Mouse (Mus musculus) limb, embryonic 12.5 days (tissue): Measurements from ENCODE around the gene 5330417C22Rik. TPM values are rescaled to one million over a fixed set of nuclear protein-coding genes. Genes with fewer than 3 reads are reported as not detected.

ENCODE experiments used
- ATAC-seq: fragments of 200-750 bp; cut with Nextera tagmentation; 2 replicates; pipeline ENCODE4 v1.8.0; 2017; ENCODE audit warnings: low read depth, moderate TSS enrichment; ENCODE audit not compliant: insufficient number of reproducible peaks, insufficient read depth, low FRiP score, low TSS enrichment
- H3K27ac ChIP-seq: fragments of 300-500 bp; sonication (generic); 2 replicates; pipeline ENCODE4 v1.5.1; 2016; ENCODE audit warnings: mild to moderate bottlenecking, moderate library complexity
- H3K27me3 ChIP-seq: fragments of 300-500 bp; sonication (generic); 2 replicates; pipeline ENCODE4 v1.6.1; 2016; ENCODE audit warnings: mild to moderate bottlenecking, moderate library complexity
- H3K36me3 ChIP-seq: fragments of 300-500 bp; sonication (generic); 2 replicates; pipeline ENCODE4 v1.6.1; 2016; ENCODE audit warnings: mild to moderate bottlenecking, moderate library complexity
- H3K4me1 ChIP-seq: fragments of 300-500 bp; sonication (generic); replicated peaks from 2 replicates; pipeline ENCODE4 v1.6.1; 2016
- H3K4me2 ChIP-seq: fragments of 300-500 bp; sonication (generic); 2 replicates; pipeline ENCODE4 v1.6.1; 2016; ENCODE audit warnings: mild to moderate bottlenecking, moderate library complexity
- H3K4me3 ChIP-seq: fragments of 300-500 bp; sonication (generic); replicated peaks from 2 replicates; pipeline ENCODE4 v1.5.1; 2016; ENCODE audit warnings: mild to moderate bottlenecking
- H3K9ac ChIP-seq: fragments of 300-500 bp; sonication (generic); replicated peaks from 2 replicates; pipeline ENCODE4 v1.6.1; 2016; ENCODE audit warnings: mild to moderate bottlenecking, moderate library complexity
- H3K9me3 ChIP-seq: fragments of 300-500 bp; sonication (generic); 2 replicates; pipeline ENCODE4 v1.6.1; 2016; ENCODE audit warnings: mild to moderate bottlenecking, moderate library complexity
- WGBS: fragments of 180-500 bp; shearing (Covaris S2); methylation state at CpG from one replicate; pipeline ENCODE4 v1.1.7; 2016; 5-methylcytosine and 5-hydroxymethylcytosine counted together
- polyA plus RNA-seq: library from polyadenylated mRNA; unstranded; fragments of >200 nt; fragmentation: Nextera tagmentation; extraction: Ambion mirVana; gene quantifications from 2 replicates; pipeline ENCODE4 v1.2.1, GENCODE M21; 2016

The 5330417C22Rik gene
- polyA plus RNA-seq, 1 experiment from 2014 or later, result 0.21 TPM

- Histone ChIP-seq H3K36me3 (peaks cover 57% of the 10 kb centered on the region), H3K4me2 (no peak overlapping the region), H3K9me3 (no peaks in the 10 kb centered on the region), H3K27ac (no peak overlapping the region), H3K9ac (no peak overlapping the region), H3K4me1 (peaks cover 12% of the 10 kb centered on the region), H3K4me3 (no peak overlapping the region), H3K27me3 (no peaks in the 10 kb centered on the region)
- 77% methylated on average over 6 of the region's 6 CpGs for WGBS
- 0 out of 2 replicates have a peak, but pooled peaks have one; percentile 28 for ATAC-seq
These were observed 110.7 kb downstream of the 5330417C22Rik start for GRCm38 (mm10) chr3:108425624-108426018.

- H3K9me3 ChIP-seq, result no peaks in the 10 kb centered on the region
These were observed 111.3 kb downstream of the 5330417C22Rik start for GRCm38 (mm10) chr3:108424944-108425623.

GRCm38 (mm10) chr3:108423844-108424801 is 112.2 kb downstream of the 5330417C22Rik start:
- peaks cover 43% of the 10 kb centered on the region for H3K36me3 ChIP-seq
- peak overlapping the region; percentile 34 for H3K4me2 ChIP-seq
- no peaks in the 10 kb centered on the region for H3K9me3 ChIP-seq
- WGBS, result 25% methylated on average over 11 of the region's 11 CpGs
- peak overlapping the region; percentile 50; the same call in 1 of the 2 replicates for H3K27ac ChIP-seq
- peaks cover 12% of the 10 kb centered on the region for H3K4me1 ChIP-seq
- ATAC-seq, result peak; percentile 64
- 0 out of 2 replicates have a peak overlapping the region, but pooled peaks have one; percentile 18 for H3K9ac ChIP-seq
- H3K4me3 ChIP-seq, result no peak overlapping the region
- H3K27me3 ChIP-seq, result no peaks in the 10 kb centered on the region

More at GRCm38 (mm10) chr3:108424944-108425623, 111.3 kb downstream of the 5330417C22Rik start:
- no peak overlapping the region for H3K27ac ChIP-seq
- no peaks in the 10 kb centered on the region for H3K27me3 ChIP-seq
- H3K4me1 ChIP-seq, result peaks cover 12% of the 10 kb centered on the region
- peaks cover 53% of the 10 kb centered on the region for H3K36me3 ChIP-seq
- no peak overlapping the region for H3K4me3 ChIP-seq
- 82% methylated on average over 7 of the region's 7 CpGs for WGBS
- no peak overlapping the region for H3K9ac ChIP-seq
- ATAC-seq, result no peak
- no peak overlapping the region for H3K4me2 ChIP-seq

- Histone ChIP-seq H3K9ac (no peak overlapping the region), H3K27ac (no peak overlapping the region), H3K4me1 (peaks cover 12% of the 10 kb centered on the region), H3K36me3 (peaks cover 32% of the 10 kb centered on the region), H3K4me3 (no peak overlapping the region), H3K4me2 (no peak overlapping the region), H3K27me3 (peaks cover 8% of the 10 kb centered on the region; the same call in 1 of the 2 replicates), H3K9me3 (no peaks in the 10 kb centered on the region)
- WGBS, result 35% methylated on average over 6 of the region's 6 CpGs
- no peak for ATAC-seq
These were observed 113.3 kb downstream of the 5330417C22Rik start for GRCm38 (mm10) chr3:108423006-108423405.

- under 1% methylated on average over 48 of the region's 48 CpGs for WGBS
- Histone ChIP-seq H3K4me2 (peak overlapping the region; percentile 99), H3K36me3 (peaks cover 28% of the 10 kb centered on the region), H3K9ac (peak overlapping the region; percentile 79), H3K4me1 (no peaks in the 10 kb centered on the region; the same call in 1 of the 2 replicates), H3K27me3 (peaks cover 42% of the 10 kb centered on the region), H3K4me3 (peak overlapping the region; percentile 78), H3K27ac (peak overlapping the region; percentile 45; the same call in 1 of the 2 replicates), H3K9me3 (peaks cover 14% of the 10 kb centered on the region)
- ATAC-seq, result peak; percentile 60; the same call in 1 of the 2 replicates
These were observed 120.5 kb downstream of the 5330417C22Rik start for GRCm38 (mm10) chr3:108415831-108416223.

GRCm38 (mm10) chr3:108414857-108415830 is 121.2 kb downstream of the 5330417C22Rik start, which contains the start of gene Celsr2:
Celsr2 (minus strand) TSS chr3:108415552.
- WGBS, result 6% methylated on average over 67 of the region's 67 CpGs
- Histone ChIP-seq H3K27ac (peak within 1 kb of the TSS; percentile 45; the same call in 1 of the 2 replicates), H3K27me3 (peaks cover 42% of the 10 kb centered on the region), H3K4me1 (no peaks in the 10 kb centered on the region; the same call in 1 of the 2 replicates), H3K9me3 (peaks cover 14% of the 10 kb centered on the region), H3K4me2 (peak within 1 kb of the TSS; percentile 99), H3K4me3 (peak within 1 kb of the TSS; percentile 78), H3K36me3 (peaks cover 28% of the 10 kb centered on the region), H3K9ac (peak within 1 kb of the TSS; percentile 79)
- ATAC-seq, result no peak

- 97% methylated on average over 35 of the region's 35 CpGs for WGBS
- no peak overlapping the region for H3K27ac ChIP-seq
- H3K4me3 ChIP-seq, result no peak overlapping the region
- H3K4me1 ChIP-seq, result no peaks in the 10 kb centered on the region; the same call in 1 of the 2 replicates
- peaks cover 28% of the 10 kb centered on the region for H3K36me3 ChIP-seq
- no peak overlapping the region for H3K4me2 ChIP-seq
- H3K9ac ChIP-seq, result no peak overlapping the region
- ATAC-seq, result no peak
- peaks cover 14% of the 10 kb centered on the region for H3K9me3 ChIP-seq
- peaks cover 42% of the 10 kb centered on the region for H3K27me3 ChIP-seq
These were observed 122.5 kb downstream of the 5330417C22Rik start for GRCm38 (mm10) chr3:108413634-108414360.

GRCm38 (mm10) chr3:108411754-108412121 is 124.6 kb downstream of the 5330417C22Rik start:
- H3K9me3 ChIP-seq, result peaks cover 14% of the 10 kb centered on the region
- no peak for ATAC-seq
- H3K27me3 ChIP-seq, result peaks cover 24% of the 10 kb centered on the region
- no peak overlapping the region for H3K4me3 ChIP-seq
- no peak overlapping the region for H3K27ac ChIP-seq
- H3K36me3 ChIP-seq, result peaks cover 32% of the 10 kb centered on the region
- no peaks in the 10 kb centered on the region; the same call in 1 of the 2 replicates for H3K4me1 ChIP-seq
- no peak overlapping the region for H3K9ac ChIP-seq
- no peak overlapping the region for H3K4me2 ChIP-seq
- 79% methylated on average over 8 of the region's 8 CpGs for WGBS

- H3K27ac ChIP-seq, result no peak overlapping the region
- H3K4me3 ChIP-seq, result no peak overlapping the region
- H3K27me3 ChIP-seq, result peaks cover 18% of the 10 kb centered on the region
- no peak for ATAC-seq
- peak overlapping the region; percentile 35; the same call in 1 of the 2 replicates for H3K9ac ChIP-seq
- no peaks in the 10 kb centered on the region; the same call in 1 of the 2 replicates for H3K4me1 ChIP-seq
- peaks cover 37% of the 10 kb centered on the region for H3K36me3 ChIP-seq
- peaks cover 14% of the 10 kb centered on the region for H3K9me3 ChIP-seq
- H3K4me2 ChIP-seq, result no peak overlapping the region
- 64% methylated on average over 5 of the region's 5 CpGs for WGBS
These were observed 125.1 kb downstream of the 5330417C22Rik start for GRCm38 (mm10) chr3:108411026-108411753.
